Mouse (Mus musculus) liver, embryonic 13.5 days (tissue): Measurements from ENCODE around the gene Shtn1. TPM values are rescaled to one million over a fixed set of nuclear protein-coding genes. Genes with fewer than 3 reads are reported as not detected.

Experiments used
- ATAC-seq: fragments of 200-750 bp; cut with Nextera tagmentation; 2 replicates; pipeline ENCODE4 v1.8.0; 2017; ENCODE audit warnings: low read depth, mild to moderate bottlenecking, moderate number of reproducible peaks, moderate library complexity
- DNase-seq: peaks from one replicate; pipeline ENCODE4 v3.0.0; 2022
- H3K27ac ChIP-seq: fragments of 300-500 bp; sonication (generic); 2 replicates; pipeline ENCODE4 v1.5.1; 2015; ENCODE audit warnings: moderate library complexity, mild to moderate bottlenecking, inconsistent platforms
- H3K27me3 ChIP-seq: fragments of 300-500 bp; sonication (generic); 2 replicates; pipeline ENCODE4 v1.6.1; 2015; ENCODE audit warnings: mild to moderate bottlenecking, inconsistent platforms
- H3K36me3 ChIP-seq: fragments of 300-500 bp; sonication (generic); 2 replicates; pipeline ENCODE4 v1.6.1; 2015; ENCODE audit warnings: mild to moderate bottlenecking, inconsistent platforms
- H3K4me1 ChIP-seq: fragments of 300-500 bp; sonication (generic); replicated peaks from 2 replicates; pipeline ENCODE4 v1.6.1; 2015; ENCODE audit warnings: inconsistent platforms
- H3K4me2 ChIP-seq: fragments of 300-500 bp; sonication (generic); 2 replicates; pipeline ENCODE4 v1.6.1; 2015; ENCODE audit warnings: inconsistent platforms, mild to moderate bottlenecking, moderate library complexity
- H3K4me3 ChIP-seq: fragments of 300-500 bp; sonication (generic); replicated peaks from 2 replicates; pipeline ENCODE4 v1.5.1; 2015; ENCODE audit warnings: mild to moderate bottlenecking, inconsistent platforms
- H3K9ac ChIP-seq: fragments of 300-500 bp; sonication (generic); 2 replicates; pipeline ENCODE4 v1.6.1; 2015; ENCODE audit warnings: mild to moderate bottlenecking, inconsistent platforms
- H3K9me3 ChIP-seq: fragments of 300-500 bp; sonication (generic); replicated peaks from 2 replicates; pipeline ENCODE4 v1.6.1; 2016; ENCODE audit warnings: inconsistent platforms
- WGBS: fragments of 180-500 bp; shearing (Covaris S2); methylation state at CpG from one replicate; pipeline ENCODE4 v1.1.7; 2015; ENCODE audit not compliant: insufficient replicate concordance; 5-methylcytosine and 5-hydroxymethylcytosine counted together
- polyA plus RNA-seq: library from polyadenylated mRNA; unstranded; fragments of >200 nt; fragmentation: Nextera tagmentation; extraction: Ambion mirVana; gene quantifications from 2 replicates; pipeline ENCODE4 v1.2.1, GENCODE M21; 2015

The Shtn1 gene
- polyA plus RNA-seq, 1 experiment from 2014 or later: 0.45 TPM

DNA sequence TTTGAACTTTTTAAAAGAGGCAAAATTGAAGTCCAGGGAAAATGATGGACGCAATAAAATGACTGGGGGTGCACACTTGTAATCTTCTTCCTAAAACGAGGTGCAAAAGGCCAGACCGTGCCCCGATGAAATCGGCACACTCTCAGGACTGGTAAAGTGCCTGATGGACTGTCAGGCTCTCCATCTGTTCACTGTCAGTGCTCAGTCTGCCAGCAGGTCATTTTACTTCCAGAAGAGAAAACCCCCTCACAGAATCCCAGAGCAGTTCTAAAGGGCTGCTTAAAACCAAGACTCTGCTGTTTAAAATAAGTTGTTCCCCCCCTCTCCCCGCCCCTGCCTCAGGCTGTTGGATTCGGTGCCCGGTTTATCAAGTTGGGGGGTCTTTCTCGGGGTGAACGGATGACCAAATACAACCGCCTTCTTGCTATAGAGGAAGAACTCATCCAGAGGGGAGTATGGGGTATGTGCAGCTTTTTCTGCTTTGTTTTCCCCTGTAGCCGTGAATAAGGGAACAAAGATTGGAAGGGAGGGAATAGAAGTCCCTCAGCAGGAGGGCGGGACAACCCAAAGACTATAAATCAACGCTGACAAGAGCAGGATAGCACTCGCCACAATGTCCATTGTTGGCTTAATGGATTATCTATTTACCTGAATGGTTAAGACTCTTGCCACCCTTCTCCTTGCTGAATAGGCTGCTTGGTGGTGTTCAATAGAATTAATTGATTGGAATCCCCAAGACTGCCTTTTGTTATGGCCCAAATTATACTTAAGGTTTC, 107.0 kb downstream of the Shtn1 start:
- Histone ChIP-seq H3K27ac (no peak overlapping the region), H3K27me3 (no peaks in the 10 kb centered on the region), H3K9ac (no peak overlapping the region), H3K4me3 (no peak overlapping the region), H3K4me2 (no peak overlapping the region), H3K36me3 (no peaks in the 10 kb centered on the region), H3K4me1 (no peaks in the 10 kb centered on the region), H3K9me3 (no peaks in the 10 kb centered on the region)
- ATAC-seq: no peak
- WGBS: 57% methylated on average over 15 of the region's 15 CpGs
- no peak for DNase-seq

DNA sequence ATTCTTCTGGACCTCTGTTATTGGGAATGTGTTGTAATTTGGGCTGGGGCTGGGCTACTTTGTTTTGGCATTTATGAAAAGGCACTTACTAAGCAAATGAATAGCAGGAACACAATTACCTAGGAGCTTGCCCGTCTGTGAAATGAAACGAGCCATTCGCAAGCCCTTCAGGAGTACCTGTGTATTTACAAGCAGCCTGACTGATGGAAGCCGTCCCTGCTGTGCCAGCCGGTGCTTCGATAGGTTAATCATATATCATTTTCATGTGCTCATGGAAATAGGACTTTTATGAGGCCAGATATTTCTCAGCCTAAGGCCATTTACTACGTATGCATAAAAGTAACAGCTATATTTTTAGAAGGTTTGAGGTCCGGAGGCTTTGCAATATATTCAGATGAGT, 112.9 kb downstream of the Shtn1 start:
- no peak overlapping the region for H3K27ac ChIP-seq
- H3K9me3 ChIP-seq: no peaks in the 10 kb centered on the region
- no peak overlapping the region for H3K9ac ChIP-seq
- H3K4me1 ChIP-seq: no peaks in the 10 kb centered on the region
- ATAC-seq: no peak
- H3K27me3 ChIP-seq: no peaks in the 10 kb centered on the region
- H3K4me3 ChIP-seq: no peak overlapping the region
- H3K36me3 ChIP-seq: no peaks in the 10 kb centered on the region
- WGBS: 70% methylated on average over 8 of the region's 8 CpGs
- no peak overlapping the region for H3K4me2 ChIP-seq
- DNase-seq: no peak

DNA sequence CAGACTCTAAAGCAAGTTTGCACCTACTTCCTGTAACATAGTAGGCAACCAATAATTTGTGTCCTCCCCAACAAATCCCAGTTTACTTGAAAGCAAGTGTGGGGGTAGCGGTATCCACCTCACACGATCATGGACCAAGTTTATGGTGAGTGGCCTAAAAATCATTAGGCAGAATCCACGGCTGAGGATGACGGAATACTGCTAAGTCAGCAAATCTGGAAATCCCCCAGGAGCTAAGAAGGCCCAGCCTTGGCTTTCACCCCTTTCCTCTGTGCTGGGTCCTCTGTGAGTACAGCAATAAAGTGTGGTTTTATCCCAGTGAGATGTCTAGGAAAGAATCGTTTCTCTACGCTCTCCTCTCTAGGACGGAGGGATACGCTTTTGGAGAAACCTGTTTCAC, 121.1 kb downstream of the Shtn1 start:
- Histone ChIP-seq H3K36me3 (no peaks in the 10 kb centered on the region), H3K4me2 (no peak overlapping the region), H3K27me3 (peaks cover 24% of the 10 kb centered on the region), H3K4me1 (no peaks in the 10 kb centered on the region), H3K9me3 (no peaks in the 10 kb centered on the region), H3K4me3 (no peak overlapping the region), H3K9ac (no peak overlapping the region), H3K27ac (no peak overlapping the region)
- WGBS: 80% methylated on average over 8 of the region's 8 CpGs
- no peak for DNase-seq
- ATAC-seq: no peak

DNA sequence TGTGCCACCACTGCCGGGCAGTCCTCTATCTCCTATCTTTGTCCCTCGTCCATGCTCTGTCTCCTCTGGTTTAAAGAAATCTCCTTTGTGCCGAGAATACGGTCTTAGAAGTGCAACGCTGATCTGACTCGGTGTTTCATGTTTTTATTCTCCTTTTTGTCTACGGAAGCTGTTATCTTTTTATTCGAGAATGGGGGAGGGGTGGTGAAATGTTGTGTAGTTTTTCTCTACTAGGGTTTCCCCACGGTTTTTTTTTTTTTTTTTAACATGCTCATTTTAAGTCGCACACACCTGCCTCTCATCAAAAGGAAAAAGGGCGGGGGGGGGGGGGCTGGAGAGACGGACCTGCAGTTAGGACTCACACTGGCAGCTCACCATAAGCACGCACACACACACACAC, 123.7 kb downstream of the Shtn1 start:
- no peak for DNase-seq
- Histone ChIP-seq H3K9me3 (no peaks in the 10 kb centered on the region), H3K4me3 (no peak overlapping the region), H3K4me1 (no peaks in the 10 kb centered on the region), H3K4me2 (no peak overlapping the region), H3K27ac (no peak overlapping the region), H3K27me3 (peaks cover 24% of the 10 kb centered on the region), H3K36me3 (no peaks in the 10 kb centered on the region), H3K9ac (no peak overlapping the region)
- 58% methylated on average over 12 of the region's 13 CpGs for WGBS
- no peak for ATAC-seq

DNA sequence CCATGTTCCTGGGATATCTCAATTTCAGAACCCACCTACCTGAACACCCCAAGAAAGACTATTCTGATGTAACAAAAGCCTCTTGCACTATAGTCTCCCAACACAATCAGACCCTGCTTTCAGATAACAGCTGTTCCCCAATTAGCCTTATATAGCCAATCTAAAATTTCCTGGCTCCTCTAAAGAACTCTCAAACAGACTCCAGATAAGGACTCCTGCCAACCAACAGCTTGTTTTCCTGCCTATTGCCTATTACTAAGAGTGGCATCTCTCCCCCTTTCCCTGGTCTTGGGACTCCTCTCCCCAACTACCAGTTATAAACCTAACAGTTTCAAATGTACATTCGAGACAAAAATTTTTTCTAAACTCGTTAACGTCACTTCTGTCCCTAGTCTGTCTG, 124.4 kb downstream of the Shtn1 start:
- Histone ChIP-seq H3K4me2 (no peak overlapping the region), H3K9me3 (no peaks in the 10 kb centered on the region), H3K9ac (no peak overlapping the region), H3K27me3 (peaks cover 24% of the 10 kb centered on the region), H3K27ac (no peak overlapping the region), H3K36me3 (no peaks in the 10 kb centered on the region), H3K4me1 (no peaks in the 10 kb centered on the region), H3K4me3 (no peak overlapping the region)
- DNase-seq: no peak
- ATAC-seq: no peak
- 65% methylated on average over 3 of the region's 3 CpGs for WGBS

DNA sequence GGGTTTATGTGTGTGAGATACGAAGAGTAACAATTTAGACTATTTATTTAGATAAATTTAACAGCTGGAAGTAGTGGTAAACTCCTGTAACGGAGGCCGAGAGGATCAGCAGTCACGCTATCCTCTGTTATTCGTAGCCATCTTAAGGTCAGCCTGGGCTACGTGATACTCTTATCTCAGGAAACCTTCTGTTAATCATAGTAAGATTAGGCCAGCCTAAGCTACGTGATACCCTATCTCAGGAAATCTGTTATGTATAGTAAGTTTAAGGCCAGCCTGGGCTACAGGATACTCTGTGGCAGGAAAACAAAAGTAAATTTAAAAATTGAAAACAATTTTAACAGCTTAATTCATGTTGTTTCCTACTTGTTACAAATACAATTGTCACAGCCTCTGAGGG, 129.9 kb downstream of the Shtn1 start:
- Histone ChIP-seq H3K27me3 (0 out of 2 replicates have a peak, but pooled peaks cover 4% of the 10 kb centered on the region), H3K4me2 (no peak overlapping the region), H3K4me1 (peaks cover 12% of the 10 kb centered on the region), H3K9me3 (no peaks in the 10 kb centered on the region), H3K9ac (no peak overlapping the region), H3K36me3 (no peaks in the 10 kb centered on the region), H3K4me3 (no peak overlapping the region), H3K27ac (no peak overlapping the region)
- DNase-seq (no peak), ATAC-seq (no peak)
- WGBS: 33% methylated on average over 7 of the region's 7 CpGs

DNA sequence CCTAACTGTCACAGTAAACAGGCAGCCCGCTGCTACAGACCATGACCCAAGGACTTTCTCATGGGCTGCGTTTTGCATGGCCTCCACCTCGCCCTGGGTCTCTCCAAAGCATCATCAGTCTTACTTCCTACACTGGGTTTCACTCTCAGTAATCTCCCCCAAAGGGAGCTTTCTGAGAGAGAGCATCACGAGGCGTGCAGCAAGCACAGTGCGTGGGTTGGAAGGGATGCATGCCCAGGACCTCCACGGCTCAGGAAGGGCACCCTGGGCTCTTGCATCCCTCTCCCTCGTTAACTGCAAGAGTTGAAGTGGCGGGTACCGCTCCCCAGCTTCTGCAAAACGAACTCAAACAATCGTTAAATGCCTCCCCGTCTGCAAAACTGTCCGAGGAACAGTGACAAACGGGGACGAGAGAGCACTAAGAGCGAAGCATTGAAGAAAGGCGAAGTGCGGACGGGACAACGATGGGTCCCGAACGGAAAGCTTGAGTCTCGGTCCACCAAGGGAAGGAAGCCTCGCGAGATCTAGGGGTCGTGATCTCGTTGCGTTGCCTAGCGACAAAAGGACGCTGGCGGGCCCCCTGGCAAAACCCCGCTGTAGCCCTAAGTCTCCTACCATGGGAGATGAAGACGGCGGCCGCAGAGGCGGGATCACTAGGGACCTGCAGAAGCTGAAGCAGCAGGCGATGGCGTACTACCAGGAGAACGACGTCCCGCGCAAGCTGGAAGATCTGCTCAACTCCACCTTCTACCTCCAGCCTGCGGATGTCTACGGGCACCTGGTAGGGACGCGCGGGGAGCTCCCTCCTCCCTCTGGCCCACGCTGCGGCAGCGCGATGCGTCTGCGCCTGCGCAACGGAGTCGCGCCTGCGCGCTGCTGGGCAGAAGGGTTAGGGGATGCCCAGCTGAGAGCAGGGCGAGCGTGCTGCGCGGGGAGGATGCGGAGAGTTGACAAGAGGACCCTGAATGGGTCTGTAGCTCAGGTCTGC, 132.8 kb downstream of the Shtn1 start, which contains the start of the genes Eno4 and Hspa12a:
Gene Eno4 (plus strand): TSS at position 585 of the 988 bp plus-strand sequence.
Gene Hspa12a (minus strand): TSS at position 814 of the 988 bp plus-strand sequence.
- Histone ChIP-seq H3K4me1 (peaks cover 12% of the 10 kb centered on the region), H3K4me2 (peak within 1 kb of the TSS; percentile 81), H3K4me3 (peak within 1 kb of the TSS; percentile 65), H3K27me3 (0 out of 2 replicates have a peak, but pooled peaks cover 3% of the 10 kb centered on the region), H3K36me3 (no peaks in the 10 kb centered on the region), H3K9me3 (no peaks in the 10 kb centered on the region), H3K27ac (no peak within 1 kb of the TSS), H3K9ac (peak within 1 kb of the TSS; percentile 68)
- DNase-seq: peak; percentile 83
- ATAC-seq: peak; percentile 95
- WGBS: 1% methylated on average over 61 of the region's 65 CpGs

DNA sequence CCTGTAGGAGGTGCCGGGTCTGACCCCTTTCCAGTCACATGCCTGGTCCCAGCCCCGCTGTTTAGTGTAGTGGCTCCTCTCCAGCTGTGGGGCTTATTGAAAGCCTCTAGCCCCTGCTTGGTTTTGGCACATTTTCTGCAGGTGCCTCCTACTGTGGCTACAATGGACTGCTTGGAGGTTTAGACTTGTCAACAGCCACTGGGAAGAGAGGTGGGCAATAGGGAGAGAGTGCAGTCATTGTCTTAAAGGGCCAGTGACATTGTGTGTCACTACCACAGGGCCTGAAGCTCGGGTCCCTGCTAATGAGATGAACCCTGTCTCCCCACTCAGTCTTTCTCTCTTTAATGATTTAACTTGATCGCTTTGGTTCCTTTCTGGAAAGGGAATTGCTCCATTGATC, 142.8 kb downstream of the Shtn1 start:
- Histone ChIP-seq H3K9me3 (no peaks in the 10 kb centered on the region), H3K4me2 (no peak overlapping the region), H3K27ac (no peak overlapping the region), H3K36me3 (no peaks in the 10 kb centered on the region), H3K27me3 (peaks cover 28% of the 10 kb centered on the region), H3K4me1 (no peaks in the 10 kb centered on the region), H3K9ac (no peak overlapping the region), H3K4me3 (no peak overlapping the region)
- no peak for ATAC-seq
- WGBS: 28% methylated on average over 4 of the region's 4 CpGs
- DNase-seq: no peak

DNA sequence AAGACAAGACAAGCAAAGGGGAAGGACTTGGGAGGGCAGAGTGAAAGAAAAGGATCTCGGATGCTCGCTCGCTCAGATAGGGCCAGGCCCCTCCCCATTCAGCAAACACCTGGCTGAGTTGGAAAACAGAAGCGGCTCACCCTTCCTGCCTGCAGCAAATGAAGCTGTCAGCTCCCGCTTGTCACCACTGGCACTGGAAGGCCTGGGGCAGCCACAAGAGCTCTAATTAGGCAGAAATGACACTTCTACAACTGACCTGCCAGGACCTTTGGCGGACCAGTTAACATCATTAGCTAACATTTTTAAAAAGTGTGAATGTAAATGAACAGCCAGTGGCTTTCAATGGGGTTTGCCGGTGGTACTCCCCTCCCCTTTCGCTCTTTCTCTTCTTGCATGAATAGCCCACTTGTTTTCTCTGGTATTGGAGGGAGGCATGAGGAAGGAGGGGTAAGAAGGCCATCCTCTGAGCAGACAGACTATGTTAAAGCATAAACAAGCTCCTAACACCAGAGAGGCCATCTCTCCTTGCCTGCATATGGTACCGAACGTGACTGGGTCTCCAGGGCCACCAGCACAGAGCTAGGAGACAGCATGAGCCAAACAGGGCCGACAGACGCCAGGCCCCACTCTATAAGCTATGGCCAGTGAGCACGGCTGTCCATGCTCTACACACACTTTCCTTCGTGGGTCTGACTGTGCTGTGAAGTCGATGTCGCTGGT, 144.7 kb downstream of the Shtn1 start:
- Histone ChIP-seq H3K4me1 (no peaks in the 10 kb centered on the region), H3K9ac (no peak overlapping the region), H3K4me2 (no peak overlapping the region), H3K9me3 (no peaks in the 10 kb centered on the region), H3K27ac (no peak overlapping the region), H3K36me3 (no peaks in the 10 kb centered on the region), H3K27me3 (peaks cover 28% of the 10 kb centered on the region), H3K4me3 (no peak overlapping the region)
- DNase-seq (no peak), ATAC-seq (no peak)
- WGBS: 51% methylated on average over 16 of the region's 16 CpGs
